Mouse (Mus musculus) urinary bladder, postnatal 36 days (tissue): ENCODE data around the gene Dnajb7.

ENCODE experiments used
- DNase-seq, 2 experiments: peaks; one replicate each; pipeline ENCODE4 v3.0.0; 2022; ENCODE audit warnings: low spot score in 2 of 2, mixed read lengths in 1 of 2

Dnajb7 gene

DNA sequence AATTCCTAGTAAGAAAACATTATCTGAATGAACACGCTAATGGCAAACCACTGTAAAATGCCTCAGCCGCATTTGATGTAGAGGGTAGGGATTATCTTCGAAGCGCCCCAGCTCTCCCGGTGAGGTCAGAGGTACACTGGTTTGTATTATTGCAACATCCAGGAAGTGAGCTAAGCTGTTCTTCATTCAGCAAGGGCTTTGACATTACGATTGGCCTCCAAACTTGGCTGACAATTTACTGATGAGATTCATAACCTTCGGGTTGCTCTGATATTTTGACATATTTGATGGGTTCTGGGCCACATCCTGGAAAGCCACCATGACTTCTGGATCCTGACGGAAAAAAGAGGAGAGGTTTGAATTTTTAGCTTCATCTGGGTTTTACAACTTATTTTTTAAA, 42.9 kb downstream of the Dnajb7 start:
- no peak for DNase-seq

DNA sequence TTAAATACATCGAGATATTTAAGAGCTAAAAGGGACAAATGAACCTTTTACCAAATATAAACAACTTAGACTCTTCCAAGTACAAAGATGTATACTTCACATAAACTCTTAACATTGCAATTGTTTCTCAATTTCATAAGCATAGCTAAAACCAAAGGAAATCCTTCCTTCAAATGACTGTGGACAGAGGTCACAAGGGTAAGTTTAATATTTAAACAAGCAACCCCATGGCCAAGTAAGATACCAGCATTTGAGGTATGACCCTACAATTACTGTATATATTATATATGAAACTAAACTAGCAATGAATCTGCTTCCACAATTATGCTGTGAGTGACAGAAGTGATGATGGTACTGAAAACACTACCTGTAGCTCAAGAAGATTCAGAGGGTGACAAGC, 43.8 kb downstream of the Dnajb7 start:
- no peak for DNase-seq

DNA sequence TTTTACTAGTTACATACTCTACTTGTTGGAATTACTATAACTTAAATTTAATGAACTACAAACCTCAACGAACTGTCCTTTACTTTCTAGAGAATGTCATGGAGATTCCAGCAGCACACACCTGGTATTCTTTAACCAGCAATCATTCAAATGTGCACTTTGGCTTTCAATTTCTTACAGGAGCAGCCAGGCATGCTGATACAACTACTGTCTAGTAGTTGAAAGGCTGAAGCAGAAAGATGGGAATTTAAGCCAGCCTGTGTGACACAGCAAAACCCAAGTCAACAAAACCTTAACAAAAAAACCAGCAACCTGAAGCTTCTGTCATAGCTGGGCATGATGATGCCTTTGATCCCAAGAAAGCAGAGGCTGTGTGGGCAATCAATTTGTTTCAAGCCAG, 45.6 kb downstream of the Dnajb7 start:
- no peak for DNase-seq

DNA sequence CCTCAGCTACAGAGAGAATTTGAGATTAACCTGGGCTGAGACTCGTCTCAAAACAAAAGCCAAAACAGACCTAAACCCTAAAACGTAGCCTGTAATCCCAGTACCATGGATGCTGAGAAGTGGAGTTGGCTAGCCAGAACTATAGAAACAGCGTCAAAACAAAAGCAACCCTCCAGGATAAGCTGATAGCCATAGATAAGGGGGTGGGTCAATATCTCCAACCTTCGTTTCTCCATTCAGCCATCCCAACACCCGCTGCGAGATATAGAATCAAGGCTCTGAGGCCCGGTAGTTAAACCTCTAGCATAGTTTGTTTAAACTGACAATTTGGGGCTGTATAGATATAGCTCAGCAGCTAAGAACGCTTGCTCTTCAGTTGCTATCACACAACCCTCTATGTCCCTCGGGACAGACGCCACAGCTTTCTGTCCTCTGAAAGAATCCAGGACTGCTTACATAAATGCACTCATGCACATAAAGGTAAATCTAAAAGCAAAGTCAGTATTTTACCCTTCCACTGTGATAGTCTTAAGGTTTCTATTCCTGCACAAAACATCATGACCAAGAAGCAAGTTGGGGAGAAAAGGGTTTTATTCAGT, 46.6 kb downstream of the Dnajb7 start:
- no peak for DNase-seq

DNA sequence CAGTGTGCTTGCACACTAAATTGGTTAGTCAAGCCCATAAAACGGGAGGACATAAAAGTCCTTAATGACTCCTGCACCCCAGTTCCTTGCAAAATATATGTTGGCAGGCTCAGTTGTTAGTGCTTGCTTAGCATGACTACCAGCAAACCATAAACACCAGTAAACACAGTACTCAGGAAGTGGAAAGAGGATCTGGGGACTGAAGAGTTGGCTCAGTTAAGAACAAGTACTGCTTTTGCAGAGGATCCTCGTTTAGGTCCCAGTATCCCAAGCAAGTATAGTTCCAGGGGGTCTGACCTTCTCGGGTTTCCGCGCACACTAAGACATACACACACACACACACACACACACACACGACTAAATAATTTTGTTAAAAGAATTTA, 47.1 kb downstream of the Dnajb7 start:
- DNase-seq, result no peak

DNA sequence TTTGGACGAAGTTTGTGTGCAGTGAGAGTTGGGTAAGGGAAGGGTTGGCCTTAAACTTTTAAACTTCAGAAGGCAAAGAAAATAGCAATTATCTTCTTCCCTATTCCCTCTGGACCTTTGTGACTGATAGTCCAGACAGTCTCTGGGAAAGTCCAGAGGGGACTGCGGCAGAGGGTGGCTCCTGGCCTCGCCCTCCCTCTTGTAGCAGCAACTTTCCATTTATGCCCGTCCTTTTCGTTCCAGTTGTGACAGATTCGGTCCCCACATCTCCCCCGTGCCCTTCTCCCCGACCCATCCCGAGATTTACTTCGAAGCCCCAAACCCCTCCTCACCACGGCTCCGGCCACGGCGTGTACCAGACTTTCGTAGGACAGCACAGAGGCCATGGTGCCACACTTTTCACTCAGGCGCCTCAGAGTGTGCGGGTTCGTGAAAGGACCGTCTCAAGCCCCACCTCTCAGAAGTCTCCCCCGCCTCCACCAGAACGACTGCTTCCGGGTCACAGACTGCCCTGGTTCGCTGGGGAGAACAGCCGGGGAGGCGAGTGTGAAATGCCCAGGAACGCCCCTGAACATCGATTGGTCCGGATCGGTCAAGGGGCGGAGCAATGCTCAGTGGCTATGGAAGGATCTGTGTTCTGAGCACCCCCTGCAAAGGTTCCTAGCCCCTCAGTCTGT, 47.6 kb downstream of the Dnajb7 start, which contains the start of gene Slc25a17:
Slc25a17 (minus strand) TSS at position 468 of the 677 bp plus-strand sequence.
- DNase-seq, result peak; percentile 90 to 96

DNA sequence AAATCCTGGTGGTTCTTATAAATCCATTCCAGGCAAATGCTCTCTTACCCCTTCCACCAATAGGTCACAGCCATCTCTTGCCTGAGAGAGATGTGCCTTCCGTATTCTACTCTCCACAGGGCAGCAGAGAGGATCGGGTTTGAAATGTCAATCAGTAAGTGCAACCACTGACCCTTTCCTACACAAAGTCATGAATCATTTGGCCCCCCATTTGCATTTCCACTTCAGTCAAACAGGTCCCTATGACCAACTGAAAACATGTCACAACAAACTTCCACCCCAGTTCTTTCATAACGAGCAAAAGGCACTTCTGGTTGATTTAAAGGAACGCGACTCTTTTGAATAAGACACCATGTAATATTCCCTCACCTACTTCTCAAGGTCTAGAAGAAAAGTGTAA, 48.7 kb downstream of the Dnajb7 start:
- no peak for DNase-seq

DNA sequence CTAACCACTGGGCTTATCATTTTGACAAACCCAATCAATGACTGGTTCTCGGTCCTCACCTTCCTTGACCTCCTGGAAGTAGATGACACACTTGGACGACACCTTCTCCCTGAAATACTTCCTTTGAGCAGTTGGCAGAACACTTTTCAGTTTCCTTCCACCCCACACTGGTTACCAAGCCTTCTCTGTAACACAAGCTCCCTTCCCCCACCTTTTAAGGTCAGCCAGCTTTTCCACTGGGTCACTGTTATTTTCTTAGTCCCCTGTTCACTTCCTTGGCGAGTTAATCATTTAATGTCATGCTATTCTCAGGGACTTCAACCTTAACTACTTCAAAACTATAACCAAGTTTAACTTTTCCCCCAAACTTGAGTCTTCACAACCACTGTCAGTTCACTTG, 49.2 kb downstream of the Dnajb7 start:
- DNase-seq, result no peak

DNA sequence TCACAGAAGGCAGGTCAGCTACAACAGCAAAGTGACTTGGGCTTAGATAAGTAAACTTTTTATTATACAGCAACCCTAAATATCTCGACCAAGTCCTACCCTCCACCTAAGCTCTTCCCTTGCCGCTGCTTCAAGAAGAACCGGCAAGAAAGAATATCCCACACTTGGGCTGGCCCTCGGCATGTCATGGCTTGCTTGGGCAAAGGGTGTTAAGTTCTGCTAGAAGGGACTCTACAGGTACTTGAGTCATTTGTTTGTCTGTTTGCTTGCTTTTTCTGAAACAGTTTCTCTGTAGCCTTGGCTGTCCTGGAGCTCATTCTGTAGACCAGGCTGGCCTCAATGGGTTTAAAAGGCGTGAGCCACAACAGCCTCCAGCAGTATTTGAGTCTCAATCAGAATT, 51.2 kb downstream of the Dnajb7 start:
- peak; percentile 60 to 64 for DNase-seq
